Mouse (Mus musculus) forebrain, postnatal 0 days (tissue): ENCODE measurements around the gene Pom121. TPM values are rescaled to one million over a fixed set of nuclear protein-coding genes. Genes with fewer than 3 reads are reported as not detected.
"Not testable (repeated sequence)": the region's sequence is repeated elsewhere in the genome, so short reads cannot be mapped to it uniquely, and the experiment has no call there.

Experiments used
- ATAC-seq: fragments of 200-750 bp; cut with Nextera tagmentation; 2 replicates; pipeline ENCODE4 v1.8.0; 2017; ENCODE audit warnings: mild to moderate bottlenecking, moderate library complexity
- DNase-seq: peaks from one replicate; pipeline ENCODE4 v3.0.0-alpha.2; 2015
- H3K27ac ChIP-seq: fragments of 300-500 bp; sonication (generic); 2 replicates; pipeline ENCODE4 v1.5.1; 2014; ENCODE audit warnings: low read depth, mild to moderate bottlenecking, antibody characterized with exemption, low read length, moderate library complexity, mixed read lengths
- H3K27me3 ChIP-seq: fragments of 300-500 bp; sonication (generic); 2 replicates; pipeline ENCODE4 v1.6.1; 2014; ENCODE audit warnings: mild to moderate bottlenecking, low read length, mixed read lengths; ENCODE audit not compliant: insufficient read depth
- H3K36me3 ChIP-seq: fragments of 300-500 bp; sonication (generic); 2 replicates; pipeline ENCODE4 v1.6.1; 2014; ENCODE audit warnings: mild to moderate bottlenecking, moderate library complexity; ENCODE audit not compliant: insufficient read depth
- H3K4me1 ChIP-seq: fragments of 300-500 bp; sonication (generic); 2 replicates; pipeline ENCODE4 v1.6.1; 2014; ENCODE audit warnings: antibody characterized with exemption; ENCODE audit not compliant: insufficient read depth
- H3K4me2 ChIP-seq: fragments of 300-500 bp; sonication (generic); 2 replicates; pipeline ENCODE4 v1.6.1; 2014; ENCODE audit warnings: low read depth, mild to moderate bottlenecking, moderate library complexity
- H3K4me3 ChIP-seq: fragments of 300-500 bp; sonication (generic); 2 replicates; pipeline ENCODE4 v1.5.1; 2014; ENCODE audit warnings: low read depth, low read length, mixed read lengths
- H3K9ac ChIP-seq: fragments of 300-500 bp; sonication (generic); 2 replicates; pipeline ENCODE4 v1.6.1; 2014; ENCODE audit warnings: mild to moderate bottlenecking
- H3K9me3 ChIP-seq: fragments of 300-500 bp; sonication (generic); 2 replicates; pipeline ENCODE4 v1.6.1; 2016; ENCODE audit warnings: low read length
- CTCF ChIP-seq: sonication (generic); IDR thresholded peaks from 2 replicates; pipeline ENCODE4 v1.5.1; 2016; ENCODE audit warnings: antibody characterized with exemption, control low read depth, low read depth
- WGBS: fragments of 180-500 bp; shearing (Covaris S2); extraction: QIAGEN DNeasy Blood & Tissue Kit; methylation state at CpG from one replicate; pipeline ENCODE4 v1.1.7; 2014; 5-methylcytosine and 5-hydroxymethylcytosine counted together
- polyA plus RNA-seq: library from polyadenylated mRNA; unstranded; fragments of >200 nt; fragmentation: Nextera tagmentation; extraction: Ambion mirVana; gene quantifications from 2 replicates; pipeline ENCODE4 v1.2.1, GENCODE M21; 2015
- total RNA-seq: library from RNA; depleted of rRNA; stranded (reverse); fragments of >200 nt; gene quantifications from 2 replicates; pipeline ENCODE4 v1.2.3, GENCODE M21; 2014

Gene Pom121
- total and polyA plus RNA-seq, 2 experiments from 2014 or later, result 8.1 to 9.9 TPM

- DNase-seq (no peak), ATAC-seq (no peak)
- Histone ChIP-seq H3K27ac (no peak overlapping the region), H3K36me3 (peaks cover 87% of the 10 kb centered on the region), H3K9me3 (no peaks in the 10 kb centered on the region), H3K4me2 (no peak overlapping the region), H3K27me3 (no peaks in the 10 kb centered on the region), H3K9ac (no peak overlapping the region), H3K4me1 (no peaks in the 10 kb centered on the region), H3K4me3 (no peak overlapping the region)
- no peak for TF ChIP-seq CTCF
- WGBS, result 94% methylated on average over 10 of the region's 10 CpGs
These were observed 12.9 kb downstream of the Pom121 start for GRCm38 (mm10) chr5:135381356-135381925.

GRCm38 (mm10) chr5:135380681-135381080 lies 13.7 kb downstream of the Pom121 start:
- H3K4me2 ChIP-seq, result no peak overlapping the region
- no peaks in the 10 kb centered on the region for H3K9me3 ChIP-seq
- no peak for TF ChIP-seq CTCF
- no peaks in the 10 kb centered on the region for H3K4me1 ChIP-seq
- WGBS, result 92% methylated on average over 4 of the region's 4 CpGs
- H3K9ac ChIP-seq, result no peak overlapping the region
- peaks cover 91% of the 10 kb centered on the region for H3K36me3 ChIP-seq
- no peak for ATAC-seq
- DNase-seq, result no peak
- no peak overlapping the region for H3K4me3 ChIP-seq
- no peak overlapping the region for H3K27ac ChIP-seq
- no peaks in the 10 kb centered on the region for H3K27me3 ChIP-seq

GRCm38 (mm10) chr5:135376341-135376740 lies 18.0 kb downstream of the Pom121 start:
- 57% methylated on average over 2 of the region's 2 CpGs for WGBS

GRCm38 (mm10) chr5:135375167-135375566 lies 19.2 kb downstream of the Pom121 start:
- H3K9me3 ChIP-seq, result no peaks in the 10 kb centered on the region

More at GRCm38 (mm10) chr5:135376341-135376740, 18.0 kb downstream of the Pom121 start:
- ATAC-seq (no peak), DNase-seq (no peak)
- Histone ChIP-seq H3K4me3 (no peak overlapping the region), H3K36me3 (peaks cover 83% of the 10 kb centered on the region), H3K4me2 (no peak overlapping the region), H3K9ac (no peak overlapping the region), H3K27ac (no peak overlapping the region), H3K27me3 (no peaks in the 10 kb centered on the region), H3K4me1 (no peaks in the 10 kb centered on the region), H3K9me3 (no peaks in the 10 kb centered on the region)
- no peak for TF ChIP-seq CTCF

GRCm38 (mm10) chr5:135373601-135374000 lies 20.7 kb downstream of the Pom121 start:
- H3K27me3 ChIP-seq, result no peaks in the 10 kb centered on the region
- 99% methylated on average over 5 of the region's 5 CpGs for WGBS
- no peaks in the 10 kb centered on the region for H3K9me3 ChIP-seq
- TF ChIP-seq CTCF, result peak; percentile 41
- peaks cover 57% of the 10 kb centered on the region for H3K36me3 ChIP-seq
- no peak overlapping the region for H3K27ac ChIP-seq
- no peak overlapping the region for H3K9ac ChIP-seq
- H3K4me2 ChIP-seq, result no peak overlapping the region
- ATAC-seq (no peak), DNase-seq (no peak)
- peaks cover 2% of the 10 kb centered on the region; the same call in 1 of the 2 replicates for H3K4me1 ChIP-seq
- no peak overlapping the region for H3K4me3 ChIP-seq

More at GRCm38 (mm10) chr5:135375167-135375566, 19.2 kb downstream of the Pom121 start:
- H3K4me3 ChIP-seq, result no peak overlapping the region
- no peaks in the 10 kb centered on the region for H3K27me3 ChIP-seq
- H3K4me1 ChIP-seq, result 0 out of 2 replicates have a peak, but pooled peaks cover 2% of the 10 kb centered on the region
- no peak for ATAC-seq
- no peak overlapping the region for H3K9ac ChIP-seq
- no peak overlapping the region for H3K27ac ChIP-seq
- H3K4me2 ChIP-seq, result no peak overlapping the region
- no peak for DNase-seq
- H3K36me3 ChIP-seq, result peaks cover 72% of the 10 kb centered on the region
- WGBS, result 50% methylated on average over 8 of the region's 8 CpGs
- TF ChIP-seq CTCF, result no peak

GRCm38 (mm10) chr5:135371195-135371594 lies 23.2 kb downstream of the Pom121 start:
- no peak overlapping the region for H3K27ac ChIP-seq
- H3K4me1 ChIP-seq, result peaks cover 2% of the 10 kb centered on the region; the same call in 1 of the 2 replicates
- no peak overlapping the region for H3K4me3 ChIP-seq
- H3K9me3 ChIP-seq, result no peaks in the 10 kb centered on the region
- ATAC-seq (no peak), DNase-seq (no peak)
- no peaks in the 10 kb centered on the region for H3K27me3 ChIP-seq
- peaks cover 41% of the 10 kb centered on the region for H3K36me3 ChIP-seq
- no peak for TF ChIP-seq CTCF
- no peak overlapping the region for H3K9ac ChIP-seq
- no peak overlapping the region for H3K4me2 ChIP-seq
- WGBS, result 96% methylated on average over 13 of the region's 13 CpGs

GRCm38 (mm10) chr5:135369787-135370654 lies 24.3 kb downstream of the Pom121 start, which contains the start of gene Nsun5:
Nsun5 (plus strand) TSS chr5:135369953.
- Histone ChIP-seq H3K27ac (peak within 1 kb of the TSS; percentile 80), H3K27me3 (no peaks in the 10 kb centered on the region), H3K36me3 (peaks cover 29% of the 10 kb centered on the region), H3K9ac (peak within 1 kb of the TSS; percentile 72), H3K4me3 (peak within 1 kb of the TSS; percentile 58), H3K9me3 (no peaks in the 10 kb centered on the region), H3K4me1 (peaks cover 2% of the 10 kb centered on the region; the same call in 1 of the 2 replicates), H3K4me2 (peak within 1 kb of the TSS; percentile 81)
- DNase-seq (peak; percentile 98), ATAC-seq (peak; percentile 82)
- TF ChIP-seq CTCF, result no peak
- under 1% methylated on average over 63 of the region's 64 CpGs for WGBS

- Histone ChIP-seq H3K27ac (peak overlapping the region; percentile 80; the same call in 1 of the 2 replicates), H3K36me3 (peaks cover 22% of the 10 kb centered on the region), H3K4me2 (peak overlapping the region; percentile 81), H3K9ac (peak overlapping the region; percentile 72), H3K4me3 (peak overlapping the region; percentile 58)
- not testable (repeated sequence) for H3K27me3 ChIP-seq, H3K9me3 ChIP-seq, H3K4me1 ChIP-seq, DNase-seq, ATAC-seq
- 61% methylated on average over 9 of the region's 9 CpGs for WGBS
These were observed 25.1 kb downstream of the Pom121 start for GRCm38 (mm10) chr5:135369196-135369595.
